Mouse (Mus musculus) MEL (cell line): Measurements from ENCODE around the gene Kcnj15.

ENCODE experiments used
- CTCF ChIP-seq, 3 experiments: IDR thresholded peaks in 2 of 3; conservative IDR thresholded peaks in 1 of 3; 2 replicates each; pipeline ENCODE4 v1.5.1; 2011 to 2012; ENCODE audit warnings: low read length in 3 of 3, low read depth in 2 of 3, mild to moderate bottlenecking in 2 of 3, improper control_type of control experiment in 1 of 3, inconsistent platforms in 1 of 3, mixed read lengths in 1 of 3, moderate library complexity in 1 of 3; ENCODE audit not compliant: control insufficient read depth in 1 of 3, insufficient read depth in 1 of 3, poor library complexity in 1 of 3, severe bottlenecking in 1 of 3
- E2F4 ChIP-seq: IDR thresholded peaks from 2 replicates; pipeline ENCODE4 v1.6.1; 2011; ENCODE audit warnings: low read depth, low read length, improper control_type of control experiment, borderline replicate concordance
- ELF1 ChIP-seq: IDR thresholded peaks from 2 replicates; pipeline ENCODE4 v1.6.1; 2014; ENCODE audit warnings: low read depth, mild to moderate bottlenecking, inconsistent platforms, low read length, improper control_type of control experiment, moderate library complexity
- MAFK ChIP-seq: IDR thresholded peaks from 2 replicates; pipeline ENCODE4 v1.6.1; 2011; ENCODE audit warnings: low read depth, mild to moderate bottlenecking, low read length, improper control_type of control experiment, borderline replicate concordance
- POLR2A ChIP-seq, 2 experiments: IDR thresholded peaks; 2 replicates each; pipeline ENCODE4 v1.6.1; 2011 to 2012; ENCODE audit warnings: low read length in 2 of 2, mild to moderate bottlenecking in 2 of 2, control low read depth in 1 of 2, improper control_type of control experiment in 1 of 2, low read depth in 1 of 2, moderate library complexity in 1 of 2; ENCODE audit not compliant: control insufficient read depth in 1 of 2, insufficient read depth in 1 of 2, poor library complexity in 1 of 2
- RAD21 ChIP-seq: IDR thresholded peaks from 2 replicates; pipeline ENCODE4 v1.6.1; 2011; ENCODE audit warnings: mild to moderate bottlenecking, low read depth, low read length, improper control_type of control experiment
- TAL1 ChIP-seq: IDR thresholded peaks from 2 replicates; pipeline ENCODE4 v1.6.1; 2012; ENCODE audit warnings: mild to moderate bottlenecking, inconsistent platforms, low read length, moderate library complexity, mixed read lengths
- UBTF ChIP-seq: IDR thresholded peaks from 2 replicates; pipeline ENCODE4 v1.6.1; 2012; ENCODE audit warnings: low read depth, mild to moderate bottlenecking, inconsistent platforms, low read length, improper control_type of control experiment, moderate library complexity, borderline replicate concordance; ENCODE audit not compliant: insufficient read depth

GRCm38 (mm10) chr16:95256648-95257047 lies 710 bp upstream of the Kcnj15 start:
- TF ChIP-seq POLR2A (IDR thresholded peaks at IDR 0.05; ENCODE audit: control insufficient read depth in 1 of 2, insufficient read depth in 1 of 2, low read depth in 1 of 2, low read length in 2 of 2, poor library complexity in 1 of 2), result no peak
- TF ChIP-seq MAFK, result no peak
- no peak for TF ChIP-seq CTCF (IDR thresholded peaks at IDR 0.05 in 2 of 3, conservative IDR thresholded peaks at IDR 0.05 in 1 of 3; ENCODE audit: control insufficient read depth in 1 of 3, insufficient read depth in 1 of 3, low read depth in 2 of 3, low read length in 3 of 3, poor library complexity in 1 of 3, severe bottlenecking in 1 of 3)
- no peak for TF ChIP-seq UBTF
- no peak for TF ChIP-seq ELF1
- no peak for TF ChIP-seq TAL1
- TF ChIP-seq E2F4, result no peak
- TF ChIP-seq RAD21, result no peak
